Mouse (Mus musculus): Measurements from ENCODE around the gene Ankrd55. TPM values are rescaled to one million over a fixed set of nuclear protein-coding genes. Genes with fewer than 3 reads are reported as not detected.

Gene Ankrd55
- polyA plus RNA-seq (2014; fragmentation: Illumina TruSeq; extraction: RNeasy Lipid Tissue Mini Kit (QIAGEN cat#74804); ENCODE audit: low read depth, low replicate concordance) = not detected

GRCm38 (mm10) chr13:112288225-112289178 lies at the start of gene Ankrd55:
Ankrd55 (plus strand) TSS chr13:112288451.

Other genes with a start within 250 kb of the Ankrd55 start
- gene Il6st, start 175.6 kb downstream of the Ankrd55 start, polyA plus RNA-seq (2014; fragmentation: Illumina TruSeq; extraction: RNeasy Lipid Tissue Mini Kit (QIAGEN cat#74804); ENCODE audit: low read depth, low replicate concordance) = 35.2 TPM